Mouse (Mus musculus) forebrain, postnatal 0 days (tissue): Measurements from ENCODE around the gene Rccd1. TPM values are rescaled to one million over a fixed set of nuclear protein-coding genes. Genes with fewer than 3 reads are reported as not detected.

Experiments
- ATAC-seq: fragments of 200-750 bp; cut with Nextera tagmentation; 2 replicates; pipeline ENCODE4 v1.8.0; 2017; ENCODE audit warnings: mild to moderate bottlenecking, moderate library complexity
- DNase-seq: peaks from one replicate; pipeline ENCODE4 v3.0.0-alpha.2; 2015
- H3K27ac ChIP-seq: fragments of 300-500 bp; sonication (generic); 2 replicates; pipeline ENCODE4 v1.5.1; 2014; ENCODE audit warnings: low read depth, mild to moderate bottlenecking, antibody characterized with exemption, low read length, moderate library complexity, mixed read lengths
- H3K27me3 ChIP-seq: fragments of 300-500 bp; sonication (generic); 2 replicates; pipeline ENCODE4 v1.6.1; 2014; ENCODE audit warnings: mild to moderate bottlenecking, low read length, mixed read lengths; ENCODE audit not compliant: insufficient read depth
- H3K36me3 ChIP-seq: fragments of 300-500 bp; sonication (generic); 2 replicates; pipeline ENCODE4 v1.6.1; 2014; ENCODE audit warnings: mild to moderate bottlenecking, moderate library complexity; ENCODE audit not compliant: insufficient read depth
- H3K4me1 ChIP-seq: fragments of 300-500 bp; sonication (generic); 2 replicates; pipeline ENCODE4 v1.6.1; 2014; ENCODE audit warnings: antibody characterized with exemption; ENCODE audit not compliant: insufficient read depth
- H3K4me2 ChIP-seq: fragments of 300-500 bp; sonication (generic); 2 replicates; pipeline ENCODE4 v1.6.1; 2014; ENCODE audit warnings: low read depth, mild to moderate bottlenecking, moderate library complexity
- H3K4me3 ChIP-seq: fragments of 300-500 bp; sonication (generic); 2 replicates; pipeline ENCODE4 v1.5.1; 2014; ENCODE audit warnings: low read depth, low read length, mixed read lengths
- H3K9ac ChIP-seq: fragments of 300-500 bp; sonication (generic); 2 replicates; pipeline ENCODE4 v1.6.1; 2014; ENCODE audit warnings: mild to moderate bottlenecking
- H3K9me3 ChIP-seq: fragments of 300-500 bp; sonication (generic); 2 replicates; pipeline ENCODE4 v1.6.1; 2016; ENCODE audit warnings: low read length
- CTCF ChIP-seq: sonication (generic); IDR thresholded peaks from 2 replicates; pipeline ENCODE4 v1.5.1; 2016; ENCODE audit warnings: antibody characterized with exemption, control low read depth, low read depth
- WGBS: fragments of 180-500 bp; shearing (Covaris S2); extraction: QIAGEN DNeasy Blood & Tissue Kit; methylation state at CpG from one replicate; pipeline ENCODE4 v1.1.7; 2014; 5-methylcytosine and 5-hydroxymethylcytosine counted together
- polyA plus RNA-seq: library from polyadenylated mRNA; unstranded; fragments of >200 nt; fragmentation: Nextera tagmentation; extraction: Ambion mirVana; gene quantifications from 2 replicates; pipeline ENCODE4 v1.2.1, GENCODE M21; 2015
- total RNA-seq: library from RNA; depleted of rRNA; stranded (reverse); fragments of >200 nt; gene quantifications from 2 replicates; pipeline ENCODE4 v1.2.3, GENCODE M21; 2014

The Rccd1 gene
- total and polyA plus RNA-seq, 2 experiments from 2014 or later: 7.0 to 38.9 TPM

- Histone ChIP-seq H3K9me3 (peaks cover 6% of the 10 kb centered on the region; the same call in 1 of the 2 replicates), H3K4me3 (no peak overlapping the region), H3K4me2 (no peak overlapping the region), H3K27me3 (no peaks in the 10 kb centered on the region), H3K36me3 (peaks cover 70% of the 10 kb centered on the region), H3K27ac (no peak overlapping the region), H3K4me1 (0 out of 2 replicates have a peak, but pooled peaks cover 1% of the 10 kb centered on the region), H3K9ac (no peak overlapping the region)
- TF ChIP-seq CTCF: no peak
- no peak for DNase-seq
- WGBS: 98% methylated on average over 4 of the region's 4 CpGs
- no peak for ATAC-seq
Observed at GRCm38 (mm10) chr7:80276374-80276773, 47.9 kb downstream of the Rccd1 start.

GRCm38 (mm10) chr7:80273456-80273855 is 50.8 kb downstream of the Rccd1 start:
- H3K36me3 ChIP-seq: peaks cover 50% of the 10 kb centered on the region
- TF ChIP-seq CTCF: no peak
- ATAC-seq (no peak), DNase-seq (no peak)
- no peaks in the 10 kb centered on the region for H3K27me3 ChIP-seq
- H3K4me3 ChIP-seq: no peak overlapping the region
- H3K9me3 ChIP-seq: peaks cover 6% of the 10 kb centered on the region; the same call in 1 of the 2 replicates
- no peak overlapping the region for H3K4me2 ChIP-seq
- no peak overlapping the region for H3K9ac ChIP-seq
- WGBS: 98% methylated on average over 2 of the region's 2 CpGs
- H3K4me1 ChIP-seq: peaks cover 20% of the 10 kb centered on the region
- H3K27ac ChIP-seq: no peak overlapping the region

GRCm38 (mm10) chr7:80269751-80270255 is 54.5 kb downstream of the Rccd1 start:
- ATAC-seq (peak; percentile 59), DNase-seq (no peak)
- H3K4me2 ChIP-seq: peak overlapping the region; percentile 90
- H3K9ac ChIP-seq: peak overlapping the region; percentile 81
- H3K27ac ChIP-seq: peak overlapping the region; percentile 81
- 4% methylated on average over 23 of the region's 23 CpGs for WGBS
- peaks cover 38% of the 10 kb centered on the region for H3K36me3 ChIP-seq
- no peaks in the 10 kb centered on the region for H3K27me3 ChIP-seq
- H3K4me1 ChIP-seq: peaks cover 20% of the 10 kb centered on the region
- no peak for TF ChIP-seq CTCF
- H3K9me3 ChIP-seq: peaks cover 3% of the 10 kb centered on the region; the same call in 1 of the 2 replicates
- peak overlapping the region; percentile 78 for H3K4me3 ChIP-seq

- peaks cover 38% of the 10 kb centered on the region for H3K36me3 ChIP-seq
- peak within 1 kb of the TSS; percentile 90 for H3K4me2 ChIP-seq
- no peaks in the 10 kb centered on the region for H3K27me3 ChIP-seq
- H3K4me1 ChIP-seq: peaks cover 20% of the 10 kb centered on the region
- TF ChIP-seq CTCF: no peak
- peak within 1 kb of the TSS; percentile 81 for H3K9ac ChIP-seq
- DNase-seq: peak; percentile 94
- peak; percentile 95 for ATAC-seq
- peak within 1 kb of the TSS; percentile 78 for H3K4me3 ChIP-seq
- no peaks in the 10 kb centered on the region for H3K9me3 ChIP-seq
- peak within 1 kb of the TSS; percentile 81 for H3K27ac ChIP-seq
- 3% methylated on average over 21 of the region's 21 CpGs for WGBS
Observed at GRCm38 (mm10) chr7:80268897-80269750, 55.1 kb downstream of the Rccd1 start, which contains the start of gene Vps33b. Vps33b (plus strand) TSS chr7:80269649.

GRCm38 (mm10) chr7:80267764-80268163 is 56.5 kb downstream of the Rccd1 start:
- H3K9me3 ChIP-seq: no peaks in the 10 kb centered on the region
- no peak overlapping the region for H3K27ac ChIP-seq
- 81% methylated on average over 1 of the region's 1 CpGs for WGBS
- no peak overlapping the region for H3K4me2 ChIP-seq
- ATAC-seq: no peak
- H3K36me3 ChIP-seq: peaks cover 33% of the 10 kb centered on the region
- H3K27me3 ChIP-seq: no peaks in the 10 kb centered on the region
- no peak for TF ChIP-seq CTCF
- no peak overlapping the region for H3K9ac ChIP-seq
- H3K4me3 ChIP-seq: no peak overlapping the region
- H3K4me1 ChIP-seq: peaks cover 20% of the 10 kb centered on the region
- no peak for DNase-seq

GRCm38 (mm10) chr7:80264606-80265005 is 59.6 kb downstream of the Rccd1 start:
- no peak overlapping the region for H3K27ac ChIP-seq
- H3K4me3 ChIP-seq: no peak overlapping the region
- 93% methylated on average over 12 of the region's 12 CpGs for WGBS
- no peaks in the 10 kb centered on the region for H3K9me3 ChIP-seq
- H3K27me3 ChIP-seq: 0 out of 2 replicates have a peak, but pooled peaks cover 4% of the 10 kb centered on the region
- peaks cover 33% of the 10 kb centered on the region for H3K36me3 ChIP-seq
- H3K4me2 ChIP-seq: no peak overlapping the region
- ATAC-seq: no peak
- DNase-seq: no peak
- no peak overlapping the region for H3K9ac ChIP-seq
- H3K4me1 ChIP-seq: peaks cover 13% of the 10 kb centered on the region
- TF ChIP-seq CTCF: no peak
